Mouse (Mus musculus): ENCODE results near the gene Rpl13a.
"Not testable (repeated sequence)": the region's sequence is repeated elsewhere in the genome, so short reads cannot be mapped to it uniquely, and the experiment has no call there.

Rpl13a gene

DNA sequence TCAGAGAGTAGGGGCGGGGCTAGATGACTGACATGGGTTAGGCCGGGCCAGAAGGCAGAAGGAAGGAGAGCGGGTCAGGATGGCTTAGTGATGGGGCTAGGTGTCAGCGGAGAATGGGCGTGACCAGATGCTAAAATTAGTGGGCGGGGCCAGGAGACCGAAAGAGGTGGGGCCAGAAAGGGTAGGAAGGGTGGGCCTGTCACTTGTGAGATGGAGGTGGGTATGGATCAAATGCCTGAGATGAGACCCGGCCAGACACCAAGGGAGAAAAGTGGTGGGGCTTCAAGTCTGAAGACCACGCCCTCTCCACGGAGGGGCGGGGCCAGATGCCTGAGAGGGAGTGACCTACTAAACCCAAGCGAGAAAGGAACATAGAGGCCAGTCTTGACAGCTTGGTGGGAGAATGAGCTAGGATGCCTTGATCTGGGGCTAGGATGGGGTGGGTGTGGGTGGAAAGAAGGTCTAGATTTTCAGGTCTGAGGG lies 6.0 kb upstream of the Rpl13a start:
- DNase-seq, result peak; percentile 68 to 69

DNA sequence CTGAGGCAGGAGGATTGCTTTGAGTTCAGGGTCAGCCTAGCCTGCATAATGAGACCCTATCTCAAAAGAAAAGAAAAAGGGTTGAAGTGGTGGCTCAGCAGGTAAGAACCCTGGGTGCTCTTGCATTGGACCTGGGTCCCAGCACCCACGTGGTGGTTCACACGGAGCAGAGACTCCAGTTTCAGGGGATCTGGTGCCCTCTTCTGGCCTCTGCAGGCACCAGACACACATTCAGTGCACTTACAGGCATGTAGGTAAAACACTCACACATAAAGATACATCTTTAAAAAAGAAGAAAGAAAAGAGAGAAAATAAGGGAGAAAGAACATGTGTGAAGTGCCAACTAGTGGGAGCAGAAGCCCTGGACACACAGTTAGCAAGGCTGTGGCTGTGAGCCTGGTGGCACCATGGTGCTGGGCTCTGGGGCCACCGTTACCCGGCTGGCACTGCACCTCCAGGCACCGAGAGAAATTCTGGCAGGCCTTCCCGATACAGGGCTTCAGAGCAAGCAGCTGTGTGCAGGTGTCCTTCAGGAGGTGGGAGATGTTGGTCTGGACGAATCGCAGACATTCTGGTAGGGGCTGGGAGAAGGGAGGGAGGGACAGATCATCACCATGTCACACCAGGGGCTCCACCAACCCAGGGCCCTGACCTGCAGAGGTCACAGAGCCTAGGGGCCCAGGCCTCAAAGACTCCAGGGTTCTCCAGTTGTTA lies 5.0 kb upstream of the Rpl13a start:
- no peak for DNase-seq

DNA sequence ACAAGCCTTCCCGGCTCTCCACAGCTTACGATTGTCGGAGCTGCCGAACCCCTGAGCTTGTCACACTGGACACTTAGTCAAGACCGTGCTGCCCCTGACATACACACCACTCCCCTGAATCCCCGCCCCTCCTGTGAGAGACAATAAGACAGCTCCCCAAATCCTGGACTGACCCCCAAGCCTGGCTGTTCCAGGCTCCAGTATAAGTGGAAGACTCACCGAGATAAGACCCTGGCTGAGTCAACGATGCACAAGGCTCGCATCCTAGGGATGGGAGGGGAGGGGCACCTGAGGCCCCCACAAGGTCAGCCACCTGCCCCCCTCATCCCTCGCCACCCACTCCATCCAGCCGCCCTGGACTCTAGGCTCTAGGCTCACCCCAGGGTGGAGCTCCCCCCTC lies 3.3 kb upstream of the Rpl13a start:
- no peak for DNase-seq

DNA sequence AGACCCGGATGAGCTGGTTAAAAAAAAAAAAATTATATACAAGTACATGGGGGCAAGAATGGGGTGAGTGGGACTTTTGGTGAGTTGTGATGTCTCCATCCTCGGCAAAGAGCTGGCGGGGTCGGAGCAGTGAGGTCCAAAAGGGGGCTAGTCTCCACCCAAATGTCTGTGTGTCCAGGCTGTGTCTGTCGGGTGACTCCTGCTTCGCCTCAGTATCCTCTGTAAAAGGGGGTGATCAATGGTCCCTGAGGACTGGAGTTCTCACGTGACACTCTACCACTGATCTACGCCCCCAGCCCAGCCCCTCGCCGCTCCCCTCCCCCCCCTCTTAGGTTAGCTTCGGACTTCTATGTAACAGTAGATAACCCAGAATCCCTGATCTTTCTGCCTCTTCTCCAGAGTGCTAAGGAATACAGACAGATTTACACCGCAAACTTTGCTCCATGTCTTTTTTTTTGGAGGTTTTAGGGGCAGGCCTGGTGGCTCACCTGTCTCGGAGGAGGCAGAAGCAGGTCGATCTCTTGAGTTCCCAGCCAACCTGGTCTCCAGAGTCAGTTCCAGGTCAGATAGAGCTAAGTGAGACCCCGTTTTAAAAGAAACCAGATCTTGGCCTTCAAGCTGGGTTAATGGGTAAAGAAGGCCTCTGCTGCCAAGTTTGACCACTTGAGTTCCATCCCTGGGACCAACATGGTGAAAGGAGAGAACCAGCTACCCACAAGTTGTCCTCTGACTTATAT lies 1.4 kb upstream of the Rpl13a start:
- no peak for DNase-seq

DNA sequence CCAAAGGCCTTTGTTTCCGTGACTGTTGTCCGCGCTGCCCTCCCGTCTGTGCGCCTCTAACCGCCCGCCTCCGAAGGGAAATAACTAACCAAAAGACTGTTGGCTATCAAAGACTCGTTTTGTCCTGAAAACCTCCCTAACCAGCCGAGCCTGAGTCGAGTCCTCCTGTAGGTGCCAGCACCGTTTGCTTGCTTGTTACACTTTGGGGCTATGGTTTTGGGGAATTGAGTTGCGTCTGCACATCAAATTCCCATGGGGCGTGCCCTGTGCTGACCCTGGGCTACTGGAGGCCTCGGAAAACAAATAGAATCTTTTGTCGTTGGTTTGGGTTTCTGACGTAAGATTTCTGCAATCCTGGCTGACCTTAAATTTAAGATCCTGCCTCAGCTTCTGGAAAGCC lies 757 bp upstream of the Rpl13a start:
- DNase-seq, result no peak

DNA sequence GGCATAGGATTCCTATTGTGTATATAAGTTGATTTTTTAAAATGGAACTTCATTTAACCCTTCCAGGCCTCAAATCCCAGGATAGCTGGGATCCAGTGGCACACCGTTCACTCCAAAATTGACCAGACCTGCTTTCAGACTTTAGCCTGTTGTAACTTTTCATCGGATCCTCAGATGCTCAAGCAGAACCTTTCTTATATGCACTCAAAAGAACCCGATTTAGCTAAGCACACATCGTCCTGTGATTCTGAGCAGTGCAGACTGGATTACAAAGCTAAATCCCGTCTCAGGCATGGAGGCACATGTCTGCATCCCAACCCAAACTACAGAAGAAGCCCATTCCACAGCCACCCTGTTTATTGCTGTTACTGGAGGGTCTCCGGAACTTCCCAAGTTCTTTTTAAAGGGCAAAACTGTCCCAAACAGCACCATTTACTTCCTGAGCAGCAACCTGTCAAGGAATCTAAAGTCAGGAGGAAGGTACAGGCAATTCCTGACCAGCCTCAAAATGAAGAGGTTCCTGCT lies 799 bp downstream of the Rpl13a start:
- DNase-seq, result no peak

DNA sequence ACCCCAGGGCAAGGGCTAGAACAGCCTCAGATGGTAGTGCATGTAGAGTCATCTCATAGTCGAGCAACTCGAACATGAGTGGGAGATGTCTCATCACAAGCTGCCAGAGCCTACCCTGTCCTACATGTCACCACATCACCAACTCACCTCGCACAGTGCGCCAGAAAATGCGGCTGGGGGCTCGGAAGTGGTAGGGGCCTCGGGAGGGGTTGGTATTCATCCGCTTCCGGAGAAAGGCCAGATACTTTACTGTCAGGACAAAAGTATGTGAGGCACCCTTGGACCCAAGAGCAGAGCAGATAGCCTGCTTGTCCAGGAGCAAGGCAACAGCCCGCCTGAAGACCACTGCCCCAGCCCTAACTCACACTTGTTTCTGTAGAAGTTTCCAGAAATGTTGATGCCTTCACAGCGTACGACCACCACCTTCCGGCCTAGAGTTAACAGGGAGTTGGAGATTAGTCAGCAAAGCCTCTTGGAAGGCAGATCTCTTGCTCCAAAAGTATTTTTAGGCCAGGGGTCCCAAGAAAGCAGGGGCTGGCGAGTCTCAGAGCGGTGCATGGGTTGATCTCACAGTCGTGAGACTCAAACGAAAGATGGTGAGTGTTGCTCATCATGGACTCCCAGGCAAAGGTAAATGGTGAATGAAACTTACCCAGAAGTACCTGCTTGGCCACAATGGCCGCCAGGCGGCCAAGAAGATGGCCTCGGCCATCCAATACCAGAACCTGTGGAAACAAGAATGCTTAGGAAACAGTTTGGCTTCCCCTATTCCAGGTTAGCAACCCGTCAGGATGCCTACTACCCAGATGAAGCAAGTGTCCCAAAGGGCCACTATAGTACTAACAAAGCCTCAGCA lies 1.5 kb downstream of the Rpl13a start:
- peak in 1 of 2 experiments; percentile 23 for DNase-seq

DNA sequence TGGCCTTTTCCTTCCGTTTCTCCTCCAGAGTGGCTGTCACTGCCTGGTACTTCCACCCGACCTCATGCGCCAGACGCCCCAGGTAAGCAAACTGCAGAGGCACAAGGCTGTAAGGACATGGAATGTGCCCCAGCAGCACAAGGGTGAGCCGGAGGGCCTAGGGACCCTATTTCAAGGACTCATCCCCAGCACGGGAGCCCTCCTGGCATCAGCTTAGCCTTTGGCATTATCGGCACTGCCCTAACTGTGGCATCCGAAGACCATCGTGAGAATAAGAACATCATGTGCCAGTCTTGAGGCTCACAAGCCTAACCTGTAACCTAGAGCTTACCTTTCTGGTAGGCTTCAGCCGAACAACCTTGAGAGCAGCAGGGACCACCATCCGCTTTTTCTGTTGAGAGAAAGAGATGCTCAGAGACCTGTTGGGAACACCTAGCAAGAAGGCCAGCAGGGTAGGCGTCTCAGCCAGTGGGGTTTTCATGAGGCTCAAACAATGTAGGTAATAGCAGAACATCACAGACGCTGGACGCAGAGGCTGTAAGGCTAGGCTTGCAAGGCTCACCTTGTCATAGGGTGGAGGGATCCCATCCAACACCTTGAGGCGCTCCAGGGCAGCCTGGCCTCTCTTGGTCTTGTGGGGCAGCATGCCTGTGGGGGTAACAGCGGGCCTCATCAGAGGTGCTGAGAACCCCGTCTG lies 2.3 kb downstream of the Rpl13a start:
- DNase-seq, result no peak

DNA sequence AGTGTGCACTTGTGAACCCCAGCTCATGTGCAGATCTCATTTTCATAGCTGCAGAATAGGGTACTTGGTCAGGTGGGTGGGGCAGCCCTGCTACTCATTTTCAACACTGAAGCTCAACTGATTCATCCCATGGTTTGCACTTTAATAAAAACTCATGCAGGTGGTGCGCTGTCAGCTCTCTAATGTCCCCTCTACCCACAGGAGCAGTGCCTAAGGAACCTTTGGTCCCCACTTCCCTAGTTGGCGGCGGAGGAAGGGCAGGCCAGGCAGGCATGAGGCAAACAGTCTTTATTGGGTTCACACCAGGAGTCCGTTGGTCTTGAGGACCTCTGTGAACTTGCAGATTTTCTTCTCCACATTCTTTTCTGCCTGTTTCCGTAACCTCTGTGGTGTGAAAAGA lies 2.9 kb downstream of the Rpl13a start:
- DNase-seq, result not testable (repeated sequence)

DNA sequence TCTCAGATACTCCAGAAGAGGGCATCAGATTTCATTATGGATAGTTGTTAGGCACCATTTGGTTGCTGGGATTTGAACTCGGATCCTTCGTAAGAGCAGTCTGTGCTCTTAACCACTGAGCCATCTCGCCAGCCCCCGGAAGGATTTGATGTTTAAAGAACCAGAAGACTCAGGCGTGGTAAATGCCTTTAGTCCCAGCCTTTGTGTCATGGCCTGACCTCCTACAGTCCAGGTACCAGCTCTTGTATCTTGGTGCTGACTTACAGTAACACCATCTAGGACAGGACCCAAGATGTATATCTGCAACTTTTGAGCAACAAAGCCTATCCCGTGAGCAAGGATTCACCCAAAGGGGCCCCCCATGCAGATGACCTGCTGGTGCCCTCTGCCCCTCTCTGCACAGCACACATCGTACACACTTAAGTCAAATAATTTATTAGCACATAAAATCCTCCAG lies 3.4 kb downstream of the Rpl13a start:
- no peak for DNase-seq

DNA sequence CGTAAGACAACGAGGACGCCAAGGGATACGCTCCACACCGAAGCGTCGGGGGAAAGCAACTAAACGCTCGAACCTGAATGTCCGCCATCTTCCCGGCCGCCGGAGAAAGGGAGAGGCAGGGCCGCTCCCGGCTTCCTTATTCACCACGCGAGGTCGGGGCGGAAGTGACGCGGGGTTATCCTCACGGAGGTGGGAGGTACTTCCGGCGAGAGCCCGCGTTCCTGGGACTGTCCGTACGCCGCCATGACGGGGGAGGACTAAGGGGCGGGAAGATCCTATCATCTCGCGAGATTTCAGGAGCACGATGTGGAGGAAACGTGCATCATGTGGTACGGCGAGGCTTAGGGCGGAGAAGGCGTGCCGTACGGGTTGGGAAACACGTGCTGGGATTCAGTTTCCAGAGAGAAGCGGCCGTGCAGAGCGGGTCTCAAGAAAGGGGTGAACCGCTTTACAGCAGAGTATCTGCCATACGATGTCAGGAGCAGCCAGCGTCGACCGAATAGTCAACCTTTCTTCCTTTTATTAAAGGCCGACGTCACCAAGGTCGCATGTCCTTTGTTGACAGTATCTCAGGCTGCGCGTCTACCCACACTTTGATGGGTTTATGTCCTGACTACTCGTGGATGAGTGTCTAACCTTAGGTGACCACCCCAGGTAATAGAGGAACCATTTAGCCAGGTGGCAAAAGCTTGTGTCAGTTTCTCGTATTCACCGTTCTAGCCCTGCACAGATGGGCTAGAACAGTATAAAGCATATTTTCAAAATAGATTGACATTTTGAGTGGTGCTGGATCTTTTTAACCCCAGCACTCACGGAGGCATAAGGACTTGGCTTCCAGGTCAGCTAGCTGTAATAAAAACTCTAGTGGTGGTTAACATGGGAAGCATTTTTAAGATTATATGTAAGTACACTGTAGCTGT lies 4.1 kb downstream of the Rpl13a start, which contains the start of gene Rps11:
Gene Rps11, minus strand, starts transcription at position 216 of the 920 bp plus-strand sequence.
- peak; percentile 99 for DNase-seq

DNA sequence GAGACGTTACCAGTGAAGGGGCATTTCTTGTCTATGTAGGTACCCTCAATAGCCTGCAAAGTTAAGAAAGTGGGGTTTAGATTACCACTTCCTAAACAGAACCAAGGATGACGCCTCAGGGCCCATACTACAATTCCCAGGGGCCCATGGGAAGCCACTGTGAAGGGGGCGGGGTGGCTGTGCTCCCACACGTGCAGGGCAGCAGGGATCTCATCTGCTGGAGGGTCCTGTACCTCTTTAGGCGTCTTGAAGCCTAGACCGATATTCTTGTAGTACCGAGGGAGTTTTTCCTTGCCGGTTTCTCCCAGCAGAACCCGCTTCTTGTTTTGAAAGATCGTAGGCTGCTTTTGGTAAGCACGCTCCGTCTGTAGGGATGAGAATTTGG lies 5.4 kb downstream of the Rpl13a start:
- peak; percentile 40 to 52 for DNase-seq

DNA sequence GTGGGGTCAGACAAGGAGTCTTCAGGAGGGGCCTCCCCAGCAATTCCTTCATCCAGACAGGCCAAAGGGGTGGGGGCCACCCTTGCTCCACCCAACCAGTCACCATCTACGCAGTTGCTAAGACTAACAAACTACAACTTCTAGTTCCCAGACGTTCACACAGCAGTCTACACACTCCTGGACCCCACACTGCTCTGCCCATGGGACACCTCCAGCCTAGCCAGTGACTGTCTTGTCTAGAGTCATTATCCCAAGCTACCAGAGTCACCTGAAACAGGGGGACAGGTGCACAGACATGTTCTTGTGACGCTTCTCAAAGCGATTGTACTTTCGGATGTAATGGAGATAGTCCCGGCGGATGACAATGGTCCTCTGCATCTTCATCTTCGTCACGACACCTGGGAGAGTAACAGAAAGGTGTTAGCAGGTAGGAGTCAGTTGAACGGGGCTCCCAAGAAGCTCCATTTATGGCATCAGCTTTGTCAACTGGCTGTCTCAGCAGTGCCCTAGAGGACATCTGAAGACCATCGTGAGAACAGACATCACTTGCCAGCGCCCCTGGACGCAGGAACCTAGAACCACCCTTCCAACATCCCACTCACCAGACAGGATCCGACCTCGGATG lies 5.9 kb downstream of the Rpl13a start:
- no peak for DNase-seq

DNA sequence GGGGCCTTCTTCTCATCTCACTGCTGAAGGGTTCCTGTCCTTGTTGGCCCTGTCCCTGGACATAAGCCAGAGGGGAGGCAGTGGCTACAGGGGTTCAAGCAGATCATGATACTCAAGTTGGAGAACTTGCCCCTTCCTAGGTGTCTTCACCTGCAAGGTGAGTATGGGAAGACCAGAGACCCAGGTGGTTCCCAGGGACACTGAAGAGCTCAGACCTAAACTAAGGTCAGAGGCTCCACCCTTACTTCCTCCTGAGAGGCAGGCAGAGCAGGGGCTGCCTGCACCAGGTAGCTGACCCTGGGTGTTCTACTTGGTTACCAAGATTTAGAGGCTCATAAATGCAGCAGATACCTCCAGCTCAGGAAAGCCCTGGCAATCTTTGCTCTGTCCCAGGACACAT lies 6.6 kb downstream of the Rpl13a start:
- DNase-seq, result no peak

DNA sequence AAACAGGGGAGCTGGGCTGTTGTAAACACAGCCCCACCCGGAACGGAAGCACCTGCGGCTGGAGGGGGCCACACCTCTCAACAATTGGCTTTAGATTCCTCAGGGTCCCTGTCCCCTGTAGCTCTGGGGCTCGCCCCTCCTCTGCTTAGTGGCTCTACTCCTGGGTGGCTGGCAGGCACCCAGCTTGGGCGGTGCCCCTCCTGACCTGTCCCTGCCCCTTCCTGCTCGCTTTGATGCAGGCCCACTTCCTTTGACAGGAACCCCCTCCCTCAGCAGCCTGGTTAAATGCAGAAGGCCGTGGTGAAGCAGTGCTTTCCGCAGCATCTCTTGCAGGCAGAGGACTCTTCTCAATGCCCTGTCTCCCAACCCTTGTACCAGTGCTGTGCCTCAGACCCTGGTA lies 7.2 kb downstream of the Rpl13a start:
- DNase-seq, result peak; percentile 82 to 90

DNA sequence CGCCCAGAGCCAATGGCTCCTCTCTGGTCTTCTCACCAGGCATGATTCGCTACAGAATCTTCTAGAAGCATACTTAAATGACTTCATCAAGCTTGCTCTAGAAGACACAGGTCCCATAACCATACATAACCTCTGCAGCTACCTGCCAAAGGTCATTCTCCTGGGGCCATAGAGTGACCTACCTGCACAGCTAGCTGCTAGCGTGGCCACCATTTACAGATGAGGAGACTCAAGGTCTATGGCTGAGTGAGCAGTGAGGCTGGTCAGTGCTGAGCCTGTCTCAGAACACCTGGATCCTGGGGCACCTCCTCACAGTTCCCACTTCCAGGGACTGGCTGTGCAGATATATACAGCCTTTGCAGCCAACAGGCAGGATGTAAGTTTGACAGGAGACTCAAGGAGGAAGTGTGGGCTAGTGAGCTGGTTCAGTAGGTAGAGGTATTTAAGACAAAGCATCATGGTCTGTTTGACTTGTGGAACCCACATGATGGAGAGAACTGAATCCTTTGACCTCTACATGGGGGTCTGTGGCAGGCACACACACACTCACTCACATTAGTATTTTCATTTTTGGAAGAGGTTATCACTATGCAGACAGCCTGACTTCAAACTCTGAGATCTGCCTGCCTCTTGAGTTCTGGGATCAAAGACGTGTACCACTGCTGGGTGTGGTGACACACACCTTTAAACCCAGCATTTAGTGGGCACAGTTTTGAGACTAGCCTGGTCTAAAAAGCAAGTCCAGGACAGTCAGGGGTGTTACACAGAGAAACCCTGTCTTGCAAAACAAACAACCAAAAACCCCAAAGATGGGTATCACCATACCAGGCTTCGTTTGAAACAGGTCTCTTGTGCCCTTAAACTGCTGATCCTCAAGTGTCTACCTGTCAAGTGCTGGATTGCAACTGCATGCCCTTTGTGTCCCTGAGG lies 8.5 kb downstream of the Rpl13a start:
- DNase-seq, result no peak

DNA sequence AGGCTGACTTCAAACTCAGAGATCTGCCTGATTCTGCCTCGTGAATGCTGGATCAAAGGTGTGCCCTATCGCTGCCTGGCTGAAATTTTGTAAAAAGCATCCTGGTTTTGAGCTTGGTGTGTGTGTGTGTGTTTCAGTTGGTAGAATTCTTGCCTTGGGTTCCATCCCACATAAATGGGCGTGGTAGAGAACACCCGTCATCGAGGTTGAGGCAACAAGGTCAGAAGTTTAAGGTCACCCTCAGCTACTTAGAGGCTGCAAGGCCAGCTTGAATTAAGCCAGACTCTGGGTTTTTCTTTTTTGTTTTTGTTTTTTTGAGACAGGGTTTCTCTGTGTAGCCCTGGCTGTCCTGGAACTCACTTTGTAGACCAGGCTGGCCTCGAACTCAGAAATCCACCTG lies 10.2 kb downstream of the Rpl13a start:
- no peak for DNase-seq

DNA sequence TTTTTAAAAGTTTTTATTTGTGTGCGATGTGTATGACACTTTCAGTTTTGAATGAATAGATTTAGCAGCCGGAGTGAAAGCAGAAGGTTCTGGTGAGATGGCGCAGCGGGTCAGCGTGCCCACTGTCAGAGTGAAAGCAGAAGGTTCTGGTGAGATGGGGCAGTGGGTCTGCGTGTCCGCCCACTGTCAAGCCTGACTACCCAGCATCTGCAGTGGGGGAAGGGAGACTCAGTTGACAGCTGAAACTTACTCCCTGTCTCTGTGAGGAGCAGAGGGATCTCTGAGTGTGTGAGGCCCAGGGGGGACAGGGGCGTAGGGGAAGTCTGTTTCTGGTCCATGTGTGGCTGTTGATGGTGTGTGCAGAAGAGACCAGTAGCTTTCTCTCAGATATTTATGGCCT lies 11.0 kb downstream of the Rpl13a start:
- DNase-seq, result no peak

DNA sequence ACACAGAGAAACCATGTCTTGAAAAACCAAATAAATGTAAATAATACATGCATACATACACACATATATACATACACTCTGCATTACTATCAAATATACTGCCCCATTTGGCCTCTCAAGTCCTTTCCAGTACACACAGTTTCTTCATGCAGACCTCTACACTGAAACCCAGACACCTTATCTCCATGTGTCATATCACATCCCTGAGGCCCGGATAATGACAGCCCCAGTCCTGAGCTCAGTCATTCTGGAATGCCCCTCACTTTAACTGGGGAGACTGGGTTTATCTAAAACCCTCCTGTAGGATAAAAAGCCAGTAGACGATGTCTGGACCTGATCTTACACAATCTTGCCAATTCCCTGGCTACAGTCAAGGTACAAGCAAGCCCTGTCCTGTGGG lies 15.1 kb downstream of the Rpl13a start:
- no peak for DNase-seq

DNA sequence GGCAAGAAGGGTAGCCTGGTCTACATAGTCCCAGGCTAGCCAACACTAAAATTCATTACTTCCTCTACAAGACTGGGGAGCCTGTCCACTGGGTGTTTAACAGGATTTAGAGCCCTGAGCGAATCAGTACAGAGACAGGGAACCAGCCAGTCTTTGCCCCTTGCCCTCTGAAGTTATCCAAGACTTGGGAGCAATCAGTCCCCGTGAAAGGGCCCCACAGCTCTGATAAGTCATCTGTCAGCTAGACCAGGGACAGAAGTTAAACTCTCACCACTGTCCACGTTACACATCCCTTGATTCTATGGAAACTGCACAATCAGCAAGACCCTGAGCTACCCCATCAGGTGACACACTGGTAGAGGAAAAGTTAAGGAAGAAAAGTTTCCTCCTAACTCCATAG lies 16.0 kb downstream of the Rpl13a start:
- no peak for DNase-seq
